Mouse (Mus musculus): ENCODE measurements at regions not wholly inside any gene's neighbourhood (a gene's known extent, or its start where the extent isn't known, plus 50 kb on each side); places are given as distances from the start of the nearest gene placed in this dataset.

- DNase-seq (ENCODE audit: low spot score in 2 of 2): no peak
These were observed 257.7 kb downstream of the Lmo4 start for GRCm38 (mm10) chr3:143947079-143947937.

- DNase-seq (ENCODE audit: low spot score in 2 of 2): no peak
These were observed 265.8 kb downstream of the Lmo4 start for GRCm38 (mm10) chr3:143939068-143939709.

GRCm38 (mm10) chr3:143925322-143925721 is 279.7 kb downstream of the Lmo4 start:
- DNase-seq (ENCODE audit: low spot score in 2 of 2): no peak

GRCm38 (mm10) chr3:143919744-143920143 is 285.3 kb downstream of the Lmo4 start:
- no peak for DNase-seq (ENCODE audit: low spot score in 2 of 2)

- no peak for DNase-seq (ENCODE audit: low spot score in 2 of 2)
These were observed 290.4 kb downstream of the Lmo4 start for GRCm38 (mm10) chr3:143914341-143915217.

- DNase-seq (ENCODE audit: low spot score in 2 of 2): no peak
These were observed 291.9 kb downstream of the Lmo4 start for GRCm38 (mm10) chr3:143913044-143913574.

GRCm38 (mm10) chr3:143912433-143912832 is 292.6 kb downstream of the Lmo4 start:
- DNase-seq (ENCODE audit: low spot score in 2 of 2): no peak

- DNase-seq (ENCODE audit: low spot score in 2 of 2): no peak
These were observed 295.7 kb downstream of the Lmo4 start for GRCm38 (mm10) chr3:143909341-143909740.

GRCm38 (mm10) chr3:143903421-143903820 is 301.6 kb downstream of the Lmo4 start:
- DNase-seq (ENCODE audit: low spot score in 2 of 2): no peak

- no peak for DNase-seq (ENCODE audit: low spot score in 2 of 2)
These were observed 324.2 kb downstream of the Lmo4 start for GRCm38 (mm10) chr3:143880813-143881212.

- no peak for DNase-seq (ENCODE audit: low spot score in 2 of 2)
These were observed 331.1 kb downstream of the Lmo4 start for GRCm38 (mm10) chr3:143873876-143874275.

- DNase-seq (ENCODE audit: low spot score in 2 of 2): no peak
These were observed 338.5 kb downstream of the Lmo4 start for GRCm38 (mm10) chr3:143866521-143866920.

- no peak for DNase-seq (ENCODE audit: low spot score in 2 of 2)
These were observed 339.4 kb downstream of the Lmo4 start for GRCm38 (mm10) chr3:143865626-143866025.

- no peak for DNase-seq (ENCODE audit: low spot score in 2 of 2)
These were observed 340.5 kb downstream of the Lmo4 start for GRCm38 (mm10) chr3:143864490-143864889.

- no peak for DNase-seq (ENCODE audit: low spot score in 2 of 2)
These were observed 342.5 kb downstream of the Lmo4 start for GRCm38 (mm10) chr3:143862531-143862930.

GRCm38 (mm10) chr3:143861866-143862265 is 343.2 kb downstream of the Lmo4 start:
- DNase-seq (ENCODE audit: low spot score in 2 of 2): no peak

GRCm38 (mm10) chr3:143835611-143836240 is 369.3 kb downstream of the Lmo4 start:
- DNase-seq (ENCODE audit: low spot score in 2 of 2): no peak

- no peak for DNase-seq (ENCODE audit: low spot score in 2 of 2)
These were observed 370.3 kb downstream of the Lmo4 start for GRCm38 (mm10) chr3:143834725-143835124.

- DNase-seq (ENCODE audit: low spot score in 2 of 2): no peak
These were observed 381.6 kb downstream of the Lmo4 start for GRCm38 (mm10) chr3:143823395-143823777.

GRCm38 (mm10) chr3:143822564-143823394 is 382.2 kb downstream of the Lmo4 start:
- DNase-seq (ENCODE audit: low spot score in 2 of 2): no peak

- no peak for DNase-seq (ENCODE audit: low spot score in 2 of 2)
These were observed 397.5 kb downstream of the Lmo4 start for GRCm38 (mm10) chr3:143807544-143807943.
